Mouse (Mus musculus): Measurements from ENCODE around the gene Rfc1. TPM values are rescaled to one million over a fixed set of nuclear protein-coding genes. Genes with fewer than 3 reads are reported as not detected.

Gene Rfc1
- 87.6 and 98.0 TPM in 2 replicates for polyA plus RNA-seq (2014; fragmentation: Nextera tagmentation; extraction: Ambion mirVana)

- peak within 1 kb of the TSS; percentile 88 for H3K9ac ChIP-seq (ENCODE audit: low read length)
- ATAC-seq (replicated peaks; ENCODE audit: low FRiP score, low TSS enrichment, low read depth) (peak; percentile 98), DNase-seq (ENCODE audit: low spot score) (peak; percentile 96)
- H3K4me3 ChIP-seq (ENCODE audit: low read depth, low read length): peak within 1 kb of the TSS; percentile 92
- peak within 1 kb of the TSS; percentile 81 for H3K27ac ChIP-seq (ENCODE audit: low read depth)
- WGBS: under 1% methylated on average over 65 of the region's 65 CpGs
- no peaks in the 10 kb centered on the region for H3K27me3 ChIP-seq (replicated peaks; ENCODE audit: control insufficient read depth, insufficient read depth, low read length)
- H3K9me3 ChIP-seq (ENCODE audit: control insufficient read depth, low read length): no peaks in the 10 kb centered on the region
- H3K36me3 ChIP-seq (ENCODE audit: control insufficient read depth, insufficient read depth, low read length): 0 out of 2 replicates have a peak, but pooled peaks cover 6% of the 10 kb centered on the region
- H3K4me1 ChIP-seq (replicated peaks; ENCODE audit: control insufficient read depth, insufficient read depth, low read length): 0 out of 2 replicates have a peak, but pooled peaks cover 9% of the 10 kb centered on the region
- H3K4me2 ChIP-seq (ENCODE audit: low read length): peak within 1 kb of the TSS; percentile 90
These were observed at the start of gene Rfc1 for GRCm38 (mm10) chr5:65335298-65336074. Gene Rfc1, minus strand, starts transcription at chr5:65335670.

GRCm38 (mm10) chr5:65374746-65375145, 39.3 kb upstream of the Rfc1 start:
- Histone ChIP-seq H3K36me3 (ENCODE audit: control insufficient read depth, insufficient read depth, low read length) (no peaks in the 10 kb centered on the region), H3K4me2 (ENCODE audit: low read length) (no peak overlapping the region), H3K27me3 (replicated peaks; ENCODE audit: control insufficient read depth, insufficient read depth, low read length) (no peaks in the 10 kb centered on the region), H3K4me1 (replicated peaks; ENCODE audit: control insufficient read depth, insufficient read depth, low read length) (no peaks in the 10 kb centered on the region), H3K4me3 (ENCODE audit: low read depth, low read length) (no peak overlapping the region), H3K27ac (ENCODE audit: low read depth) (no peak overlapping the region), H3K9ac (ENCODE audit: low read length) (no peak overlapping the region), H3K9me3 (ENCODE audit: control insufficient read depth, low read length) (no peaks in the 10 kb centered on the region)
- no peak for DNase-seq (ENCODE audit: low spot score)
- 81% methylated on average over 7 of the region's 7 CpGs for WGBS
- ATAC-seq (replicated peaks; ENCODE audit: low FRiP score, low TSS enrichment, low read depth): no peak

- no peak overlapping the region for H3K27ac ChIP-seq (ENCODE audit: low read depth)
- no peak overlapping the region for H3K9ac ChIP-seq (ENCODE audit: low read length)
- WGBS: 93% methylated on average over 7 of the region's 7 CpGs
- no peaks in the 10 kb centered on the region for H3K27me3 ChIP-seq (replicated peaks; ENCODE audit: control insufficient read depth, insufficient read depth, low read length)
- no peak overlapping the region for H3K4me3 ChIP-seq (ENCODE audit: low read depth, low read length)
- H3K36me3 ChIP-seq (ENCODE audit: control insufficient read depth, insufficient read depth, low read length): no peaks in the 10 kb centered on the region
- ATAC-seq (replicated peaks; ENCODE audit: low FRiP score, low TSS enrichment, low read depth) (no peak), DNase-seq (ENCODE audit: low spot score) (no peak)
- H3K9me3 ChIP-seq (ENCODE audit: control insufficient read depth, low read length): no peaks in the 10 kb centered on the region
- no peak overlapping the region for H3K4me2 ChIP-seq (ENCODE audit: low read length)
- H3K4me1 ChIP-seq (replicated peaks; ENCODE audit: control insufficient read depth, insufficient read depth, low read length): no peaks in the 10 kb centered on the region
These were observed 36.1 kb upstream of the Rfc1 start for GRCm38 (mm10) chr5:65371551-65371950.

GRCm38 (mm10) chr5:65367837-65368236, 32.4 kb upstream of the Rfc1 start:
- Histone ChIP-seq H3K27ac (ENCODE audit: low read depth) (no peak overlapping the region), H3K27me3 (replicated peaks; ENCODE audit: control insufficient read depth, insufficient read depth, low read length) (no peaks in the 10 kb centered on the region), H3K4me1 (replicated peaks; ENCODE audit: control insufficient read depth, insufficient read depth, low read length) (no peaks in the 10 kb centered on the region), H3K9ac (ENCODE audit: low read length) (no peak overlapping the region), H3K36me3 (ENCODE audit: control insufficient read depth, insufficient read depth, low read length) (no peaks in the 10 kb centered on the region), H3K9me3 (ENCODE audit: control insufficient read depth, low read length) (no peaks in the 10 kb centered on the region), H3K4me3 (ENCODE audit: low read depth, low read length) (no peak overlapping the region), H3K4me2 (ENCODE audit: low read length) (no peak overlapping the region)
- no peak for ATAC-seq (replicated peaks; ENCODE audit: low FRiP score, low TSS enrichment, low read depth)
- no peak for DNase-seq (ENCODE audit: low spot score)
- 64% methylated on average over 11 of the region's 11 CpGs for WGBS

- ATAC-seq (replicated peaks; ENCODE audit: low FRiP score, low TSS enrichment, low read depth): no peak
- H3K4me3 ChIP-seq (ENCODE audit: low read depth, low read length): no peak overlapping the region
- no peaks in the 10 kb centered on the region for H3K27me3 ChIP-seq (replicated peaks; ENCODE audit: control insufficient read depth, insufficient read depth, low read length)
- H3K9ac ChIP-seq (ENCODE audit: low read length): no peak overlapping the region
- H3K4me2 ChIP-seq (ENCODE audit: low read length): no peak overlapping the region
- WGBS: 72% methylated on average over 3 of the region's 3 CpGs
- H3K9me3 ChIP-seq (ENCODE audit: control insufficient read depth, low read length): no peaks in the 10 kb centered on the region
- H3K27ac ChIP-seq (ENCODE audit: low read depth): no peak overlapping the region
- no peaks in the 10 kb centered on the region for H3K4me1 ChIP-seq (replicated peaks; ENCODE audit: control insufficient read depth, insufficient read depth, low read length)
- no peaks in the 10 kb centered on the region for H3K36me3 ChIP-seq (ENCODE audit: control insufficient read depth, insufficient read depth, low read length)
- no peak for DNase-seq (ENCODE audit: low spot score)
These were observed 22.3 kb upstream of the Rfc1 start for GRCm38 (mm10) chr5:65357771-65358170.

GRCm38 (mm10) chr5:65356851-65357250, 21.4 kb upstream of the Rfc1 start:
- Histone ChIP-seq H3K27ac (ENCODE audit: low read depth) (no peak overlapping the region), H3K9me3 (ENCODE audit: control insufficient read depth, low read length) (no peaks in the 10 kb centered on the region), H3K4me1 (replicated peaks; ENCODE audit: control insufficient read depth, insufficient read depth, low read length) (no peaks in the 10 kb centered on the region), H3K27me3 (replicated peaks; ENCODE audit: control insufficient read depth, insufficient read depth, low read length) (no peaks in the 10 kb centered on the region), H3K9ac (ENCODE audit: low read length) (no peak overlapping the region), H3K4me3 (ENCODE audit: low read depth, low read length) (no peak overlapping the region), H3K4me2 (ENCODE audit: low read length) (no peak overlapping the region), H3K36me3 (ENCODE audit: control insufficient read depth, insufficient read depth, low read length) (no peaks in the 10 kb centered on the region)
- WGBS: 83% methylated on average over 6 of the region's 6 CpGs
- DNase-seq (ENCODE audit: low spot score): no peak
- ATAC-seq (replicated peaks; ENCODE audit: low FRiP score, low TSS enrichment, low read depth): no peak

- Histone ChIP-seq H3K4me3 (ENCODE audit: low read depth, low read length) (no peak overlapping the region), H3K27me3 (replicated peaks; ENCODE audit: control insufficient read depth, insufficient read depth, low read length) (no peaks in the 10 kb centered on the region), H3K9me3 (ENCODE audit: control insufficient read depth, low read length) (no peaks in the 10 kb centered on the region), H3K4me2 (ENCODE audit: low read length) (no peak overlapping the region), H3K36me3 (ENCODE audit: control insufficient read depth, insufficient read depth, low read length) (no peaks in the 10 kb centered on the region), H3K4me1 (replicated peaks; ENCODE audit: control insufficient read depth, insufficient read depth, low read length) (no peaks in the 10 kb centered on the region), H3K27ac (ENCODE audit: low read depth) (no peak overlapping the region), H3K9ac (ENCODE audit: low read length) (no peak overlapping the region)
- ATAC-seq (replicated peaks; ENCODE audit: low FRiP score, low TSS enrichment, low read depth) (no peak), DNase-seq (ENCODE audit: low spot score) (no peak)
- WGBS: 80% methylated on average over 5 of the region's 5 CpGs
These were observed 19.5 kb upstream of the Rfc1 start for GRCm38 (mm10) chr5:65354985-65355384.

- Histone ChIP-seq H3K27ac (ENCODE audit: low read depth) (no peak overlapping the region), H3K36me3 (ENCODE audit: control insufficient read depth, insufficient read depth, low read length) (no peaks in the 10 kb centered on the region), H3K4me3 (ENCODE audit: low read depth, low read length) (no peak overlapping the region), H3K9ac (ENCODE audit: low read length) (no peak overlapping the region), H3K4me2 (ENCODE audit: low read length) (no peak overlapping the region), H3K9me3 (ENCODE audit: control insufficient read depth, low read length) (no peaks in the 10 kb centered on the region), H3K4me1 (replicated peaks; ENCODE audit: control insufficient read depth, insufficient read depth, low read length) (no peaks in the 10 kb centered on the region), H3K27me3 (replicated peaks; ENCODE audit: control insufficient read depth, insufficient read depth, low read length) (no peaks in the 10 kb centered on the region)
- 61% methylated on average over 3 of the region's 3 CpGs for WGBS
- DNase-seq (ENCODE audit: low spot score): no peak
- ATAC-seq (replicated peaks; ENCODE audit: low FRiP score, low TSS enrichment, low read depth): no peak
These were observed 18.6 kb upstream of the Rfc1 start for GRCm38 (mm10) chr5:65354097-65354496.

- no peak overlapping the region for H3K4me2 ChIP-seq (ENCODE audit: low read length)
- no peak overlapping the region for H3K4me3 ChIP-seq (ENCODE audit: low read depth, low read length)
- no peaks in the 10 kb centered on the region for H3K36me3 ChIP-seq (ENCODE audit: control insufficient read depth, insufficient read depth, low read length)
- ATAC-seq (replicated peaks; ENCODE audit: low FRiP score, low TSS enrichment, low read depth): no peak
- H3K27me3 ChIP-seq (replicated peaks; ENCODE audit: control insufficient read depth, insufficient read depth, low read length): no peaks in the 10 kb centered on the region
- H3K27ac ChIP-seq (ENCODE audit: low read depth): no peak overlapping the region
- no peaks in the 10 kb centered on the region for H3K9me3 ChIP-seq (ENCODE audit: control insufficient read depth, low read length)
- H3K9ac ChIP-seq (ENCODE audit: low read length): no peak overlapping the region
- no peaks in the 10 kb centered on the region for H3K4me1 ChIP-seq (replicated peaks; ENCODE audit: control insufficient read depth, insufficient read depth, low read length)
- WGBS: 61% methylated on average over 10 of the region's 10 CpGs
- DNase-seq (ENCODE audit: low spot score): no peak
These were observed 15.0 kb upstream of the Rfc1 start for GRCm38 (mm10) chr5:65350508-65350907.
